Mouse (Mus musculus) neural tube, embryonic 14.5 days (tissue): ENCODE data around the gene Rasl10a. TPM values are rescaled to one million over a fixed set of nuclear protein-coding genes. Genes with fewer than 3 reads are reported as not detected.
A peak's percentile ranks its signal among the peaks of the same experiment; 100 is the strongest.

Experiments
- ATAC-seq: fragments of 200-750 bp; cut with Nextera tagmentation; 2 replicates; pipeline ENCODE4 v1.8.0; 2017; ENCODE audit warnings: low read depth, mild to moderate bottlenecking, moderate TSS enrichment, moderate library complexity
- H3K27ac ChIP-seq: fragments of 300-500 bp; sonication (generic); 2 replicates; pipeline ENCODE4 v1.5.1; 2014; ENCODE audit warnings: low read depth, mild to moderate bottlenecking, control low read depth, low read length, moderate library complexity, mixed read lengths
- H3K27me3 ChIP-seq: fragments of 300-500 bp; sonication (generic); 2 replicates; pipeline ENCODE4 v1.6.1; 2014; ENCODE audit warnings: low read length; ENCODE audit not compliant: control insufficient read depth, insufficient read depth
- H3K36me3 ChIP-seq: fragments of 300-500 bp; sonication (generic); 2 replicates; pipeline ENCODE4 v1.6.1; 2014; ENCODE audit warnings: low read length, mixed read lengths; ENCODE audit not compliant: control insufficient read depth, insufficient read depth
- H3K4me1 ChIP-seq: fragments of 300-500 bp; sonication (generic); 2 replicates; pipeline ENCODE4 v1.6.1; 2014; ENCODE audit warnings: low read length; ENCODE audit not compliant: control insufficient read depth, insufficient read depth
- H3K4me2 ChIP-seq: fragments of 300-500 bp; sonication (generic); 2 replicates; pipeline ENCODE4 v1.6.1; 2014; ENCODE audit warnings: mild to moderate bottlenecking, low read depth, low read length, control low read depth
- H3K4me3 ChIP-seq: fragments of 300-500 bp; sonication (generic); 2 replicates; pipeline ENCODE4 v1.5.1; 2014; ENCODE audit warnings: low read depth, low read length, control low read depth, mixed read lengths
- H3K9ac ChIP-seq: fragments of 300-500 bp; sonication (generic); replicated peaks from 2 replicates; pipeline ENCODE4 v1.6.1; 2014; ENCODE audit warnings: low read depth, mild to moderate bottlenecking, control low read depth, low read length, mixed read lengths
- H3K9me3 ChIP-seq: fragments of 300-500 bp; sonication (generic); 2 replicates; pipeline ENCODE4 v1.6.1; 2016; ENCODE audit warnings: low read length; ENCODE audit not compliant: control insufficient read depth
- WGBS: fragments of 180-500 bp; shearing (Covaris S2); extraction: QIAGEN DNeasy Blood & Tissue Kit; methylation state at CpG from one replicate; pipeline ENCODE4 v1.1.7; 2014; 5-methylcytosine and 5-hydroxymethylcytosine counted together
- polyA plus RNA-seq: library from polyadenylated mRNA; unstranded; fragments of >200 nt; fragmentation: Nextera tagmentation; extraction: Ambion mirVana; gene quantifications from 2 replicates; pipeline ENCODE4 v1.2.1, GENCODE M21; 2014

Gene Rasl10a
- polyA plus RNA-seq, result 1.3 and 1.8 TPM in 2 replicates

DNA sequence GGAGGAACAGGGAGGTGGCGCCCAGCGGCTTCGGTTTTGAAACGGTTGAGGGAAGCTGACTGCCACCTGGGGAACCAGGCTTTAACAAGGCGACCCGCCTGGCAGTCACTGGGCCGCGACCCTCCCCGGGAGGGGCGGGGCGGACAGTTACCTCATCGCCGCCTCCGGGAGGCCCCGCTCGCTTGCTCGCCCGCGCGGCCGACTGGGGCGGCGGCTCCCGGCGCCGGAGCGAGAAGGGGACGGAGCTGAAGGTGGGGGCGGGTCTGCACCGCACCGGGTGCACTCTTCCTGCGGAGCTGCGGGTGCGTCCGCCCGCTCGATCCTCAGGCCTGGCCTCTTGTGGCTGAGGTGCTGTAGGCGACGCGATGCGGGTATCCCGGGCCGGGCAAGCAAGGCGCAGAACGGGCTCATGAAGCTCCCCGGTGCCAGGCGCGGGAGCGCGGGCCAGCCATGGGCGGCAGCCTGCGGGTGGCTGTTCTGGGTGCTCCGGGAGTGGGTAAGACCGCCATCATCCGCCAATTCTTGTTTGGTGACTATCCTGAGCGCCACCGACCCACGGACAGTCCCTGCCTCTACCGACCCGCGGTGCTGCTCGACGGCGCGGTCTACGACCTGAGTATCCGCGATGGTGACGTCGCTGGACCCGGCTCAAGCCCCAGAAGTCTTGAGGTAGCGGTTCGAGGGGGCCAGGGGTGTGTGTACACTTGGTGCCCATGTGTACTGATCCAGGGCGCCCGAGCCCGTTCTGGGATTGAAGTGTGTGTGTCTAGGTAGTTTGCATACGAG is at the start of gene Rasl10a:
TSS of gene Rasl10a (plus strand) at position 273 of the 786 bp plus-strand sequence.
- peaks cover 10% of the 10 kb centered on the region; the same call in 1 of the 2 replicates for H3K36me3 ChIP-seq
- peak within 1 kb of the TSS; percentile 79 for H3K4me2 ChIP-seq
- peak; percentile 15; the same call in 1 of the 2 replicates for ATAC-seq
- H3K27ac ChIP-seq, result no peak within 1 kb of the TSS
- H3K9me3 ChIP-seq, result no peaks in the 10 kb centered on the region
- H3K4me1 ChIP-seq, result peaks cover 25% of the 10 kb centered on the region
- peak within 1 kb of the TSS; percentile 53 for H3K9ac ChIP-seq
- 3% methylated on average over 59 of the region's 77 CpGs for WGBS
- H3K27me3 ChIP-seq, result peaks cover 44% of the 10 kb centered on the region
- peak within 1 kb of the TSS; percentile 42 for H3K4me3 ChIP-seq

DNA sequence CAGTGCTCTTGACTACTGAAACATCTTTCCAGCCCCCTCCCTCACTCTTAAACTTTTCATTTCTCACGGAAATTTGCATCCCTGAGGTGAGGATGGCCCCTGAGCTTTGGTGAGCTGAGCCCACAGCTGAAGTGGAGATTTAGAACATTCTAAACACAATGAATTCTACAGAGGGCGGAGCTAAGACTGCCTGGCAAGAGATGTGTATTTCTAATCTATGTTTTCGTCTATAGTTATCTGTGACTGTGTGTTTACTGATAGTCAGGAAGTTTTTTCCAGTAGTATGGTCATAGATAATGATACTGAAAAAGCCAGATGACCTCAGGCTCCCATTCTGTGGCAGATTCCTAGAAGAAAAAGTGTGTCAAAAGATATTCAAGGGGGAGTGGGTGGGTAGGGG is 49.1 kb upstream of the Rasl10a start:
- no peaks in the 10 kb centered on the region for H3K27me3 ChIP-seq
- ATAC-seq, result no peak
- WGBS, result 90% methylated on average over 3 of the region's 3 CpGs

GRCm38 (mm10) chr11:5009354-5010074 is 48.4 kb upstream of the Rasl10a start:
- Histone ChIP-seq H3K36me3 (peaks cover 28% of the 10 kb centered on the region), H3K4me3 (no peak overlapping the region), H3K27me3 (no peaks in the 10 kb centered on the region), H3K27ac (no peak overlapping the region), H3K9ac (no peak overlapping the region), H3K4me2 (no peak overlapping the region), H3K9me3 (no peaks in the 10 kb centered on the region), H3K4me1 (no peaks in the 10 kb centered on the region)
- no peak for ATAC-seq
- WGBS, result 82% methylated on average over 3 of the region's 3 CpGs

More for the DNA sequence above, 49.1 kb upstream of the Rasl10a start:
- H3K4me2 ChIP-seq, result no peak overlapping the region
- no peak overlapping the region for H3K27ac ChIP-seq
- H3K36me3 ChIP-seq, result peaks cover 22% of the 10 kb centered on the region
- H3K4me1 ChIP-seq, result no peaks in the 10 kb centered on the region
- H3K9me3 ChIP-seq, result no peaks in the 10 kb centered on the region
- no peak overlapping the region for H3K4me3 ChIP-seq
- H3K9ac ChIP-seq, result no peak overlapping the region

DNA sequence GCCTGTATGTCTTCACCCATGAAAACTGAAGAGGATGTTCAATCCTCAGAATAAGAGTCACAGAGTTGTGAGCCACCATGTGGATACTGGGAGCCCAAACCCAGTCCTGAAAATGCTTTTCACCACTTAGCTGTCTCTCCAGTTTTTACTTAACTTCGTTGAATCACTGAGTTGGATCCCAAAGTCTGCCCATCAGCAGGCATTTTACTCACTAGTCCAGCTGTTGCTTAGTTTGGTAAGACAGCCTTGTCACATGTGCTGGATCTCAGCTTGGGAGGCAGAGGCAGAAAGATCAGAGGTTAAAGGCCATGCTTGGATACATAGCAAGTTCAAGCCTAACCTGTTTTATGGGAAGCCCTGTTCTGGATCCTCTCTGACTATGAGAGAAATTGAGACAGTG is 47.7 kb upstream of the Rasl10a start:
- WGBS, result 90% methylated on average over 1 of the region's 1 CpGs

DNA sequence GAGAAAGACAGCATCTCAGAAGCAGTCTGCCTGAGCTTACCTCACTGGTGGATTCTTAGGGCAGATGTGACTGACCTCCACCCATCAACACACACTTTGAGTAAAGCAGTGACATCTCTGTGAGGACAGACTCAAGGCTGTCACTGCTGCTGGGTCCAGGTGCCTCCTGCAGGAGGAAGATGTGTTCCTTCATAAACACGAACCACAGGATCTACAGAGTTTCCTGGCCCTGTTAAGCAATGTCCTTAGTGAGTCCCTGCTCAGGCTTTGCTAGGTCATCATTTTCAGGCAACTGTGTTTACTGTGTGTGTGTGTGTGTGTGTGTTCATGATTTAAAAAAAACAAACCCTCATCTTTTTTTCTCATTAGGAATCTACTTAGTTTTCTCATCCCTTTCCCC is 46.4 kb upstream of the Rasl10a start:
- Histone ChIP-seq H3K27ac (no peak overlapping the region), H3K9me3 (no peaks in the 10 kb centered on the region), H3K36me3 (peaks cover 40% of the 10 kb centered on the region), H3K4me1 (no peaks in the 10 kb centered on the region), H3K9ac (no peak overlapping the region), H3K27me3 (no peaks in the 10 kb centered on the region), H3K4me2 (no peak overlapping the region), H3K4me3 (no peak overlapping the region)
- no peak for ATAC-seq
- 83% methylated on average over 1 of the region's 1 CpGs for WGBS

More for the DNA sequence above, 47.7 kb upstream of the Rasl10a start:
- H3K27me3 ChIP-seq, result no peaks in the 10 kb centered on the region
- H3K9ac ChIP-seq, result no peak overlapping the region
- H3K4me3 ChIP-seq, result no peak overlapping the region
- no peaks in the 10 kb centered on the region for H3K9me3 ChIP-seq
- no peak overlapping the region for H3K27ac ChIP-seq
- H3K4me1 ChIP-seq, result no peaks in the 10 kb centered on the region
- no peak overlapping the region for H3K4me2 ChIP-seq
- no peak for ATAC-seq
- H3K36me3 ChIP-seq, result peaks cover 29% of the 10 kb centered on the region

DNA sequence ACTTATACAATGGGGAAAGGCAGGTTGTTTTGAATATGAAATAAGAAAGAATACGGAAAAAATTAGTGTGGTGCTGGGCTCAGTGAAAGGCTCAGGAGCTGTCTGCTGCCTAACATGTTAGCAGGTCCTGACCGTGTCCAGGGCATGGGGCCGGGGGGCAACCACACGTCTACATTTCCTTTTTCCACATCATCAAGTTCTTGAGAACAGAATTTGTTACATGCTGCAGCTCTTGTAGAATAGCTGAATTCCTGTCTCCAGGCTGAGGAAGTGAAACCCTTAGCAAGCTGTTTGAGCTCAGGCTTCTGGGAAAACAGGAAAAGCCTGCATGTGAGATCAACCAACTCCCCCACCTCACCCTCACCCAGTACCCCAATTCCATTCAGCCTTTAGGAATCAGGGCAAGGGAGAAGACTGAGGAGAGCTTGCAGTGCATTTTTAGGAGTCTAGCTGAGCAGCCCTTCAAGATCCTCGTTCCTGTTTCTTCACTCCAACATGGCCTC is 45.7 kb upstream of the Rasl10a start:
- no peak overlapping the region for H3K9ac ChIP-seq
- no peak for ATAC-seq
- no peak overlapping the region for H3K27ac ChIP-seq
- H3K4me2 ChIP-seq, result no peak overlapping the region
- 93% methylated on average over 5 of the region's 5 CpGs for WGBS
- peaks cover 48% of the 10 kb centered on the region for H3K36me3 ChIP-seq
- H3K27me3 ChIP-seq, result no peaks in the 10 kb centered on the region
- no peaks in the 10 kb centered on the region for H3K9me3 ChIP-seq
- no peak overlapping the region for H3K4me3 ChIP-seq
- H3K4me1 ChIP-seq, result no peaks in the 10 kb centered on the region

DNA sequence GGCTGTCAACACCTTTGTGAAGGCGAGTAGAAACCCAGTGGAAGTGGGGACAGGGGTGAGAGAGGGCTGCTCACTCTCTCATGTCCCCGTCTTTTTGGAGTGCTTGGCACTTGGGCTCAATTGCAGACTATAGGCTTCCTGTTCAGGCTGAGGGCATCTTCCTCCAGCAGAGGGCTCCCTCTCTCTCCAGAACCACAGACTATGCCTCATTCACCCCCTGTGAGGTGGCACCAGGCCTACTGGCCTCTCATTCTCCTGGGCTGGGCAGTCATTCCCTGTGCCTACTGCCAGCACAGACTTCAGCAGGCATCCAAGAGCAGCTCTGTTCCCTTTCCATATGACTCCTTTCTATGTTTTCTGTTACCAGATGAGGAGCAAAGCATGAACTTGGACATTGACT is 42.2 kb upstream of the Rasl10a start:
- WGBS, result 69% methylated on average over 2 of the region's 2 CpGs
- no peak overlapping the region for H3K4me2 ChIP-seq
- H3K4me1 ChIP-seq, result no peaks in the 10 kb centered on the region
- H3K4me3 ChIP-seq, result no peak overlapping the region
- no peaks in the 10 kb centered on the region for H3K27me3 ChIP-seq
- no peak for ATAC-seq
- no peak overlapping the region for H3K27ac ChIP-seq
- H3K9ac ChIP-seq, result no peak overlapping the region
- no peaks in the 10 kb centered on the region for H3K9me3 ChIP-seq
- peaks cover 70% of the 10 kb centered on the region for H3K36me3 ChIP-seq

DNA sequence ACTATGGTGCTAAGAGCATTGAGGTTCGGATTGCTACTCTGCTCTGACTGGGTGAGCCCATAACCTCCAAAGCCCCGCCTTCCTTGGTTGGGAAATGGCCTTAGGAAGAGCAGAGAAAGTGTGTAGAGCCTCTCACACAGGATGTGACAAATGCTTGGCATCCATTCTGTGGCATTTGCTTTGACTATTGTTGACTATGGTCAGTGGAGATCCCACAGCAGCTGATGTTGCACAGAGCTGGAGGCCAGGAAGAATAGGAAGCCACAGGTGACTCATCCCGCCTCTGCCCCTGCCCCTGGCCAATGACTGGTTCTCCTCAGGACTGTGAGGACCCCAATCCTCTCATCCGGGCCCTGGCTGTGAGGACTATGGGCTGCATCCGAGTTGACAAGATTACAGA is 41.6 kb upstream of the Rasl10a start:
- no peak overlapping the region for H3K27ac ChIP-seq
- no peak for ATAC-seq
- H3K9me3 ChIP-seq, result no peaks in the 10 kb centered on the region
- H3K36me3 ChIP-seq, result peaks cover 70% of the 10 kb centered on the region
- H3K9ac ChIP-seq, result no peak overlapping the region
- H3K27me3 ChIP-seq, result no peaks in the 10 kb centered on the region
- H3K4me2 ChIP-seq, result no peak overlapping the region
- H3K4me1 ChIP-seq, result no peaks in the 10 kb centered on the region
- H3K4me3 ChIP-seq, result no peak overlapping the region
- 93% methylated on average over 5 of the region's 5 CpGs for WGBS

DNA sequence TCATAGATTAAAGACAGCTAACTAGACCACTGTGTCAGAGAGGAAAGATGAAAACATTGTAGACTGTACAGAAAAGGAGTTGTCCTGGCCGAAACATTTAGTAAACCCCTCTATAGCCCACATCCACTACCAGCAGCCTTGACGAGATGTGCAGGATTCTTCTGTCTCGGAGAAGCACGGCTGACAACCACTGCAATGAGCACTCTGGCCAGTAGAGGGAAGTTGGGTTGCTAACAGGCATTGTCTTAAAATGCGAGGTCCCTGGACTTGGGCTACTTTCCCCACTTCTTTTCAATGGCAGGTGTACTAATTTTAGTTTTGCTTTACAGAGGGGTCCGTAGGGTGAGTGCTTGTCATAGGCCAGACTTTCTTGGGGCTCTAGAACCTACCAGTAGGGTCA is 40.4 kb upstream of the Rasl10a start:
- Histone ChIP-seq H3K9ac (no peak overlapping the region), H3K27ac (no peak overlapping the region), H3K36me3 (peaks cover 69% of the 10 kb centered on the region), H3K4me3 (no peak overlapping the region), H3K9me3 (no peaks in the 10 kb centered on the region), H3K4me2 (no peak overlapping the region), H3K27me3 (no peaks in the 10 kb centered on the region), H3K4me1 (no peaks in the 10 kb centered on the region)
- ATAC-seq, result no peak
- 75% methylated on average over 6 of the region's 6 CpGs for WGBS
